Mouse (Mus musculus): ENCODE measurements around the gene Zbed4. TPM values are rescaled to one million over a fixed set of nuclear protein-coding genes. Genes with fewer than 3 reads are reported as not detected.

The Zbed4 gene
- polyA plus RNA-seq, 1 experiment = 10.9 TPM

GRCm38 (mm10) chr15:88792140-88792850, 40.8 kb downstream of the Zbed4 start:
- TF ChIP-seq GATA1 (IDR thresholded peaks at IDR 0.05; ENCODE audit: low read length) = no peak

- TF ChIP-seq GATA1 (IDR thresholded peaks at IDR 0.05; ENCODE audit: low read length) = no peak
Observed at GRCm38 (mm10) chr15:88799950-88800371, 48.5 kb downstream of the Zbed4 start.

- no peak for TF ChIP-seq GATA1 (IDR thresholded peaks at IDR 0.05; ENCODE audit: low read length)
Observed at GRCm38 (mm10) chr15:88800921-88801354, 49.5 kb downstream of the Zbed4 start.

GRCm38 (mm10) chr15:88801903-88802302, 50.4 kb downstream of the Zbed4 start:
- TF ChIP-seq GATA1 (IDR thresholded peaks at IDR 0.05; ENCODE audit: low read length) = no peak

GRCm38 (mm10) chr15:88802348-88802747, 50.9 kb downstream of the Zbed4 start:
- TF ChIP-seq GATA1 (IDR thresholded peaks at IDR 0.05; ENCODE audit: low read length) = no peak

- no peak for TF ChIP-seq GATA1 (IDR thresholded peaks at IDR 0.05; ENCODE audit: low read length)
Observed at GRCm38 (mm10) chr15:88808121-88808520, 56.7 kb downstream of the Zbed4 start.

GRCm38 (mm10) chr15:88810369-88810768, 58.9 kb downstream of the Zbed4 start:
- no peak for TF ChIP-seq GATA1 (IDR thresholded peaks at IDR 0.05; ENCODE audit: low read length)

- TF ChIP-seq GATA1 (IDR thresholded peaks at IDR 0.05; ENCODE audit: low read length) = no peak
Observed at GRCm38 (mm10) chr15:88813262-88813661, 61.8 kb downstream of the Zbed4 start.

GRCm38 (mm10) chr15:88814411-88815047, 63.1 kb downstream of the Zbed4 start:
- no peak for TF ChIP-seq GATA1 (IDR thresholded peaks at IDR 0.05; ENCODE audit: low read length)

GRCm38 (mm10) chr15:88815196-88815700, 63.8 kb downstream of the Zbed4 start:
- TF ChIP-seq GATA1 (IDR thresholded peaks at IDR 0.05; ENCODE audit: low read length) = no peak

- TF ChIP-seq GATA1 (IDR thresholded peaks at IDR 0.05; ENCODE audit: low read length) = no peak
Observed at GRCm38 (mm10) chr15:88819026-88819905, 67.8 kb downstream of the Zbed4 start, which contains the start of the genes Alg12 and Creld2. Gene Alg12, minus strand, starts transcription at chr15:88819318. Gene Creld2, plus strand, starts transcription at chr15:88819646.

GRCm38 (mm10) chr15:88819906-88820303, 68.4 kb downstream of the Zbed4 start:
- no peak for TF ChIP-seq GATA1 (IDR thresholded peaks at IDR 0.05; ENCODE audit: low read length)

- no peak for TF ChIP-seq GATA1 (IDR thresholded peaks at IDR 0.05; ENCODE audit: low read length)
Observed at GRCm38 (mm10) chr15:88821403-88821802, 69.9 kb downstream of the Zbed4 start.

GRCm38 (mm10) chr15:88822513-88822912, 71.1 kb downstream of the Zbed4 start:
- TF ChIP-seq GATA1 (IDR thresholded peaks at IDR 0.05; ENCODE audit: low read length) = no peak

GRCm38 (mm10) chr15:88823376-88823775, 71.9 kb downstream of the Zbed4 start:
- TF ChIP-seq GATA1 (IDR thresholded peaks at IDR 0.05; ENCODE audit: low read length) = no peak

GRCm38 (mm10) chr15:88827466-88827865, 76.0 kb downstream of the Zbed4 start:
- no peak for TF ChIP-seq GATA1 (IDR thresholded peaks at IDR 0.05; ENCODE audit: low read length)
